Mouse (Mus musculus) layer of hippocampus, adult 8-10 months (tissue): Measurements from ENCODE around the gene Klhdc9. TPM values are rescaled to one million over a fixed set of nuclear protein-coding genes. Genes with fewer than 3 reads are reported as not detected.

Experiments
- DNase-seq, 2 experiments: peaks; one replicate each; pipeline ENCODE4 v3.0.0; 2022; ENCODE audit warnings: low spot score in 2 of 2
- total RNA-seq, 4 experiments: library from RNA; stranded (reverse); gene quantifications; 2 replicates each; pipeline ENCODE4 v1.2.4; 2022

The Klhdc9 gene
- total RNA-seq, 4 experiments from 2014 or later = 5.1 to 11.7 (median 8.2) TPM

GRCm38 (mm10) chr1:171309321-171309720 lies 51.3 kb downstream of the Klhdc9 start:
- no peak for DNase-seq

Other genes with a start within 250 kb of the Klhdc9 start
- gene Cfap126, start 246.9 kb downstream of the Klhdc9 start, total RNA-seq = 1 to 10 TPM in 2 of 4 experiments, under 1 TPM in 2; 0.43 to 3.1 (median 1.3) TPM
- 100 to 1,000 TPM; 201 to 206 (median 203) TPM for gene Sdhc, start 210.2 kb downstream of the Klhdc9 start, total RNA-seq
- not detected for gene Mpz, start 210.1 kb downstream of the Klhdc9 start, total RNA-seq
- gene Pcp4l1, start 164.5 kb downstream of the Klhdc9 start, total RNA-seq = 10 to 100 TPM; 42.4 to 47.5 (median 44.4) TPM
- under 1 TPM in 2 of 4 experiments, not detected in 2; 0.10 to 0.36 TPM for gene Nr1i3, start 146.8 kb downstream of the Klhdc9 start, total RNA-seq
- 10 to 100 TPM; 69.3 to 85.0 (median 74.9) TPM for gene Tomm40l, start 138.3 kb downstream of the Klhdc9 start, total RNA-seq
- gene Apoa2, start 135.7 kb downstream of the Klhdc9 start, total RNA-seq = 1 to 10 TPM; 1.9 to 3.1 (median 2.5) TPM
- gene Fcer1g, start 126.4 kb downstream of the Klhdc9 start, total RNA-seq = 10 to 100 TPM; 10.9 to 95.1 (median 48.8) TPM
- gene Adamts4, start 110.4 kb downstream of the Klhdc9 start, total RNA-seq = 10 to 100 TPM; 11.6 to 13.7 (median 12.4) TPM
- 100 to 1,000 TPM; 263 to 286 (median 271) TPM for gene Ndufs2, start 109.4 kb downstream of the Klhdc9 start, total RNA-seq
- 10 to 100 TPM; 63.5 to 76.8 (median 70.2) TPM for gene B4galt3, start 90.5 kb downstream of the Klhdc9 start, total RNA-seq
- gene Ppox, start 79.6 kb downstream of the Klhdc9 start, total RNA-seq = 10 to 100 TPM; 28.5 to 37.1 (median 33.3) TPM
- gene Usp21, start 72.8 kb downstream of the Klhdc9 start, total RNA-seq = 10 to 100 TPM; 53.7 to 63.6 (median 58.8) TPM
- gene Ufc1, start 65.8 kb downstream of the Klhdc9 start, total RNA-seq = 100 to 1,000 TPM; 101 to 113 (median 108) TPM
- 10 to 100 TPM; 35.7 to 41.2 (median 38.2) TPM for gene Dedd, start 31.7 kb downstream of the Klhdc9 start, total RNA-seq
- 10 to 100 TPM; 40.1 to 54.1 (median 45.6) TPM for gene Nit1, start 15.2 kb downstream of the Klhdc9 start, total RNA-seq
- 100 to 1,000 TPM in 3 of 4 experiments, 10 to 100 TPM in 1; 97.7 to 171 (median 130) TPM for gene Pfdn2, start 15.1 kb downstream of the Klhdc9 start, total RNA-seq
- 1 to 10 TPM; 5.6 to 7.6 (median 6.5) TPM for gene Nectin4, start 9.3 kb upstream of the Klhdc9 start, total RNA-seq
- gene Arhgap30, start 28.2 kb upstream of the Klhdc9 start, total RNA-seq = 1 to 10 TPM; 1.9 to 8.7 (median 4.9) TPM
- gene Usf1, start 50.5 kb upstream of the Klhdc9 start, total RNA-seq = 100 to 1,000 TPM; 110 to 142 (median 124) TPM
- gene Tstd1, start 58.1 kb upstream of the Klhdc9 start, total RNA-seq = 10 to 100 TPM in 1 of 4 experiments, 1 to 10 TPM in 3; 3.0 to 10.0 (median 4.6) TPM
- gene F11r, start 76.7 kb upstream of the Klhdc9 start, total RNA-seq = 10 to 100 TPM in 2 of 4 experiments, 1 to 10 TPM in 2; 4.8 to 18.6 (median 11.1) TPM
- gene Alyref2, start 142.7 kb upstream of the Klhdc9 start, total RNA-seq = 1 to 10 TPM; 5.1 to 6.3 (median 5.6) TPM
- gene Itln1, start 174.5 kb upstream of the Klhdc9 start, total RNA-seq = not detected
- gene Cd244a, start 198.4 kb upstream of the Klhdc9 start, total RNA-seq = 1 to 10 TPM in 2 of 4 experiments, not detected in 2; 1.5 to 1.6 TPM
- gene Ly9, start 246.6 kb upstream of the Klhdc9 start, total RNA-seq = 1 to 10 TPM in 2 of 4 experiments, under 1 TPM in 2; 0.25 to 6.0 (median 2.4) TPM